ENCODE assay signal across 8 mouse cellular contexts in the genomic region with DNA sequence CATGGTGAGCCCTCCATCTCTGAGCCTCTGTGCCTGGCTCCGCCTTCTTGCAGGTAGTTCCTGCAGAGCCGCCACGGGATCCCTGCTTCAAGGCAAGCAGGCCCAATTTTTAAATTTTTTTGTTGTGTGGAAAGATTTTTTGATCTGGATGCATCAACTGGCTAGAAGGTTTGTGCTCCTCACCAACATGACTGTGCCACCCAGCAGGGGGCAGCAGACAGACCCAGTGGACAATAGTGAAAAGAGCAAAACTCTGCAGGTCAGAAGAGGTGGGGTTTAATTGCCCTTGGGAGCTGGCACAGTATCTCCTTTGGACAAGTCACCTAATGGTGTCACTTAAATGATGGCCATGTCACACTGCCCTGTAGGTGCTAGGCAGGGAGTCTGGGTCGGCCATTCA.
DNase-seq lines count a peak whose midpoint lies in the region; ATAC-seq and TF ChIP-seq lines count a peak whose summit lies in the region.

No protein-coding gene starts in this region.

- no peak for TF ChIP-seq POLR2A in limb, embryonic 14.5 days (IDR thresholded peaks at IDR 0.05; ENCODE audit: borderline replicate concordance, extremely low read depth, insufficient read depth, insufficient read length)

- H3K27me3 ChIP-seq in liver, embryonic 12.5 days (replicated peaks), result peaks cover 30% of the 10 kb centered on the region; the same call in 1 of the 2 replicates
- H3K27me3 ChIP-seq in embryonic facial prominence, embryonic 11.5 days (ENCODE audit: control insufficient read depth, insufficient read depth, low read length), result no peaks in the 10 kb centered on the region
- no peaks in the 10 kb centered on the region for H3K27me3 ChIP-seq in limb, embryonic 14.5 days (ENCODE audit: control insufficient read depth, insufficient read depth, low read length)

- ATAC-seq in liver, embryonic 12.5 days, result no peak
- ATAC-seq in embryonic facial prominence, embryonic 11.5 days (replicated peaks; ENCODE audit: insufficient number of reproducible peaks, low FRiP score, low TSS enrichment, low read depth), result no peak
- ATAC-seq in limb, embryonic 14.5 days (ENCODE audit: low FRiP score, low read depth), result peak; percentile 35; the same call in 1 of the 2 replicates

- WGBS in liver, embryonic 12.5 days (ENCODE audit: insufficient replicate concordance), result 48% methylated on average over 4 of the region's 4 CpGs
- 65% methylated on average over 4 of the region's 4 CpGs for WGBS in embryonic facial prominence, embryonic 11.5 days
- 63% methylated on average over 4 of the region's 4 CpGs for WGBS in limb, embryonic 14.5 days

- H3K27ac ChIP-seq in liver, embryonic 12.5 days, result no peak overlapping the region
- H3K27ac ChIP-seq in embryonic facial prominence, embryonic 11.5 days (replicated peaks; ENCODE audit: low read depth, low read length), result no peak overlapping the region
- H3K27ac ChIP-seq in limb, embryonic 14.5 days (replicated peaks; ENCODE audit: low read depth, low read length), result no peak overlapping the region

- peaks cover 12% of the 10 kb centered on the region for H3K4me1 ChIP-seq in liver, embryonic 12.5 days
- H3K4me1 ChIP-seq in embryonic facial prominence, embryonic 11.5 days (ENCODE audit: control insufficient read depth, insufficient read depth, low read length), result no peaks in the 10 kb centered on the region; the same call in 1 of the 2 replicates
- peaks cover 3% of the 10 kb centered on the region; the same call in 1 of the 2 replicates for H3K4me1 ChIP-seq in limb, embryonic 14.5 days (ENCODE audit: control insufficient read depth, insufficient read depth, low read length)

- no peak overlapping the region for H3K4me3 ChIP-seq in liver, embryonic 12.5 days
- no peak overlapping the region for H3K4me3 ChIP-seq in embryonic facial prominence, embryonic 11.5 days (ENCODE audit: low read depth, low read length)
- H3K4me3 ChIP-seq in limb, embryonic 14.5 days (replicated peaks; ENCODE audit: low read length), result no peak overlapping the region

- no peak overlapping the region for H3K4me2 ChIP-seq in liver, embryonic 12.5 days
- H3K4me2 ChIP-seq in embryonic facial prominence, embryonic 11.5 days (ENCODE audit: low read depth, low read length), result no peak overlapping the region
- no peak overlapping the region for H3K4me2 ChIP-seq in limb, embryonic 14.5 days (replicated peaks; ENCODE audit: low read depth, low read length, severe bottlenecking)

- DNase-seq in liver, result peak; percentile 74
- DNase-seq in adrenal gland, postnatal 14 days, result peak; percentile 91
- DNase-seq in embryonic facial prominence, embryonic 11.5 days (ENCODE audit: low spot score), result peak; percentile 62
- DNase-seq in kidney, adult 8-10 months, result peak; percentile 72 to 88
- DNase-seq in limb, embryonic 14.5 days (ENCODE audit: low spot score), result peak; percentile 17
- peak; percentile 72 for DNase-seq in ovary, postnatal 14 days (ENCODE audit: low spot score)
- DNase-seq in thymus, postnatal 25 days, result peak; percentile 87

- H3K9ac ChIP-seq in liver, embryonic 12.5 days, result no peak overlapping the region
- H3K9ac ChIP-seq in embryonic facial prominence, embryonic 11.5 days (replicated peaks; ENCODE audit: low read length), result no peak overlapping the region
- no peak overlapping the region for H3K9ac ChIP-seq in limb, embryonic 14.5 days (ENCODE audit: low read depth, low read length, severe bottlenecking)

- H3K36me3 ChIP-seq in liver, embryonic 12.5 days, result no peaks in the 10 kb centered on the region
- H3K36me3 ChIP-seq in embryonic facial prominence, embryonic 11.5 days (replicated peaks; ENCODE audit: control insufficient read depth, insufficient read depth, low read depth, low read length), result no peaks in the 10 kb centered on the region
- no peaks in the 10 kb centered on the region for H3K36me3 ChIP-seq in limb, embryonic 14.5 days (ENCODE audit: control insufficient read depth, insufficient read depth, low read length)

- H3K9me3 ChIP-seq in liver, embryonic 12.5 days (replicated peaks), result no peaks in the 10 kb centered on the region
- H3K9me3 ChIP-seq in embryonic facial prominence, embryonic 11.5 days (replicated peaks; ENCODE audit: control insufficient read depth, low read length), result no peaks in the 10 kb centered on the region
- no peaks in the 10 kb centered on the region for H3K9me3 ChIP-seq in limb, embryonic 14.5 days (ENCODE audit: control insufficient read depth, low read length)

Comparison
In these comparisons a context has a peak if more than half of its experiments do, and no peak if none do; other contexts are left out.
1. DNase-seq: peak in every context shown above with its lines; median percentile 91 in adrenal gland, postnatal 14 days; 87 in thymus, postnatal 25 days; 80 in kidney, adult 8-10 months; 74 in liver; 72 in ovary, postnatal 14 days; 62 in embryonic facial prominence, embryonic 11.5 days; 17 in limb, embryonic 14.5 days.